Mouse (Mus musculus): ENCODE data around the gene Ift46.

GRCm38 (mm10) chr9:44745371-44745770, 22.3 kb upstream of the Ift46 start:
- TF ChIP-seq TAL1 (IDR thresholded peaks at IDR 0.05; ENCODE audit: low read length) (no peak), GATA1 (IDR thresholded peaks at IDR 0.05; ENCODE audit: low read length) (no peak)

All from erythroblast, embryonic 14.5 days (primary cell).